Mouse (Mus musculus) MN1 (cell line): ENCODE data around the gene Krtap11-1.

ENCODE experiments used
- DNase-seq: peaks from one replicate; pipeline ENCODE4 v3.0.0-alpha.2; 2016; ENCODE audit warnings: low spot score

Krtap11-1 gene

DNA sequence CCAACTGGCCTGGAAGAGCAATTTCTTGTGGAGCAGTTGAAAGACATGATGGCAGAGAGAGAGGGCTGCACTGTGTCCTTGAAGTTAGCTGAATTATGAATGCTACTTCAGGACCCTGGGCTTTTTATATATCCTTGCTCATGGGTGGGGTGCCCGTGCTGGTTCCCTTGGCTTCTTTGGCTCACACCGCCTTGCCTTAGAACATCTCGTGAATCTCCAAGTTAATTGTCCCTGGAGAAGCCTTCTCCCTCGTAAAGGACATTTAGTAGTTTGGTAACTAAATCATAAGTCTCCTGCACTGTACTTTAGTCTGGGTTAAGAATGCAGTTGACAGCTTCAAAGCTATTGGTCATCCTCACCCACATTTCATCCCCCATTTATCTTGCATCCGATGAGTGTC lies at the start of gene Krtap11-1:
Krtap11-1 (minus strand) TSS at position 101 of the 400 bp plus-strand sequence.
- DNase-seq, result no peak

DNA sequence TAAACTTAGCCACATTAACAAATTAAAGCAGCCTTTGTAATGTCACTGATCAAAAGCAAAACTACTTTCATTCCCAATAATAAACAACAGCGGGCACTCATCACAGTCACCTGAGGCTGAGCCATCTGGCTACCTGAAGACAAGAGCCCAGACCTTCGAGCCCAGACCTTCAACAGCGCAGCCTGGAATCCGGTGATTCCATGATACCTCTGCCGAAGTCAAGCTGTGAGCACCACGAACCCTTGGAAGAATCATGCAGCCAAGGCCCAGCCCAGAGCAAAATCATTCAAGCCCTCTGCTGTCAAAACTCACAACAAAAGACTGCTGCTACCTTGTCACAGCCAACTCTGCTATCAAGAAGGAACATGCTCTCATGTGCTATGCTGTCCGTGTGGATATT lies 47.2 kb upstream of the Krtap11-1 start:
- no peak for DNase-seq

DNA sequence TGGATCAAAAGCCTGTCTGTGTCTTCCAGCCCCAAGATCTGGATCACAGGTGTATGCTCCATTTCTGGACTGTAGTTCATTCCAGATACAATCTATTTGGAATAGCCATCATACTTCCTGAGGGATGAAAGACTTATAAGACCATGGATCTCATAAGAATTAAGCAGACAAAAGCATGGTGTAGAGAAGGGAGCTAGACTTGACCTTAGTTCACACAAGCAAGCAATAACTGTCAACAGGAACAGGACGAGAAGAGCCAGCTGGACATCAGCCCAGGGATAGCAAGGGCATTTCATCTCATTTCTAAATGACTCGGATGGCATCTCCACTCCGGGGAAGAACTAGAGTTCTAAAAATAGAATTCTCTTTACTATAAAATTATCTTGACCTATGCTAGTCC lies 46.3 kb upstream of the Krtap11-1 start:
- no peak for DNase-seq

DNA sequence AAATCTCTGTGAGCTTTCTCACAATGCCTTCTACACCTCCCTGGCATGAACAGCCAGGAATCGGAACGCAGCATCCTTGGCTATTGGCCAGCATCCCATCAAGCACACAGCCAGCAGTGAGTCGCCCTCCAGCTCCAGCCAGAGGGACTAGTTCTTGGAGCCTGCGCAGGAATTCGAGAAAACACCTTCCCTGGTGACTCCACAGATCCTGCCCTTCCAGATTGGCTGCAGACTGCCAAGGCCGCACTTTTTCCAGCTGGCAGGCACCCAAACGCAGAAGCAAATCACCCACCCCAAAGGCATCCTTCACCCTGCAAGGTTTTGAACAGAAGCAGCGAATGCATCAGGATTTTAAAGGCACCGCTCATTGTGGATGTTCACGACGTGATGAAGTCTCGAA lies 42.7 kb upstream of the Krtap11-1 start:
- no peak for DNase-seq

DNA sequence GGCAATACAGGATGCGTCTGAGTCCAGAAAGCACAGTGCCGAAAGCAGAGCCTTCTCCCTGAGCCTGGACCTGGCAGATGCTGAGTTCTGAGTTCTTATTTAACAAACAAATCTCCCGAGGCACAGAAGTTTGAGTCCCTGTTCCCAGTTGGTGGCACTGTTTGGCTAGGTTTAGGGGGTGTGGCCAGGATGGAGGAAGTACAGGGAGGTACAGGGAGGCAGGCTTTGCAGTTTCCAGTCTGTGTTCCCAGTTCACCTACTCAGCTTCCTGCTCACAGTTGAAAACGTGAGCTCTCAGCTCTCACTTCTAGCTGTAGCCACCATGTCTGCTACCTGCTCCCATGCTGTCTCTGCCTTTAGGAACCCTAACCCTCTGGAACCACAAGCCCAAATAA lies 37.8 kb upstream of the Krtap11-1 start:
- no peak for DNase-seq

DNA sequence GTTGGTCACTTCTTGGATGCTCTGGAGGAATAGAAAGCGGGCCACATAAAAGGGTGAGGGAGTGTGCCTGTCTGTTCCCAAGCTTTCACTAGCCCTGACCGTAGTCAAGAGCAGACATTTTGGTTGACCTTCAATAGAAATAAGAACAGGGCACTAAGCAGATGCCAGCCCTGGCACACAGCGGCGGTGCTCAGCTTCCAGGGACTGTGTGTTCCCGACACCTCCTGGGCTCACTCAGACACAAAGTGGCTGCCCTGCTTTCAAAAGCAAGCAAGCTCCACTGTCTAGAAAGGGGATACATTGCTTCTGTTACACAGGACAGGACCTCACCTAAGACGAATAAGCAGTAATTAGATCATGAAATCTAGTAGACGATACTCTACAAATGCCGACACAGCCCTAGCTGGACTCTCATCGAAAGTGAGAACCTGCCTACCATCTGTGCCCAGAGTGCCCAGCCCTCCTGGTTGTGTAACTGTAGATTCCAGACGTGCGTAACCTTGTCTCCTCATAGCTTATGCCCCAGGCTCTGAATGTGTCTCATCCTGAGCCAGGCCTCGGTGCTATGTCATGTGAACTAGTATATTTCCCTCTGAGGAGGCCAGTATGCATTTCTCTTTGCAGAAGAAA lies 37.3 kb upstream of the Krtap11-1 start:
- no peak for DNase-seq

DNA sequence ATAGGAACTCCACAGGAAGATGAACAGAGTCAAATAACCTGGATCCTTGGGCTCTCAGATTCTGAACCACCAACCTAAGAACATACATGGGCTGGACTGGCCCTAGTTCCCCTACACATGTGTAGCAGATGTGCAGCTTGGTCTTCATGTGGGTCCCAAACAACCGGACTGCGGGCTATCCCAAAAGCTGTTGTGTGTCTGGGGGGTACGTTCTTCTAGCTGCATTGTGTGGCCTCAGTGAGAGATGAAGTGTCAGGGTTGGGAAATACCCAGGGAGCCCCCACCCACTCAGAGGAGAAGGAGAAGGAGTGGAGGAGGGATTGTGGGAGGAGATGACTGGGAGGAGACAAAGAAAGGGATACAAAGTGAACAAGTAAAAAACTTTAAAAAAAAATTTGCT lies 36.0 kb upstream of the Krtap11-1 start:
- DNase-seq, result no peak

DNA sequence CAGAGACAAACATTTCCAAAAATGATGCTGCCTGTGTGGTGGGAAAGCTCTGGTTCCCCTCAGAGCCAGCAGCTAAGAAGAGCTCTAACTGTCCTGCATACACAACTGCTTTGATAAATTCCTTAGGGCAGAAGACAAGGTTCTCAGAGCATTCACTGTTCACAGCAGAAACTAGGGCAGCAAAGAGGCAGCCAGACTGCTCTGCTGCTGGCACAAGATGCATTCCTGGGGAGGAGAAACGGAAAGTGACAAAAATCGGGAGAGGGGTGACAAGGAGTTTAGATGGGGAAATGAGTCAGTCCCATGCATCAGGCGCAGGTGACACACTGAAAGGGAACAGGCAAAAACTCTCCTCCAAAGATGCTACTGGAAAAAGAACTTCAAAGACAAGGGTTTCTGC lies 16.2 kb upstream of the Krtap11-1 start:
- no peak for DNase-seq

DNA sequence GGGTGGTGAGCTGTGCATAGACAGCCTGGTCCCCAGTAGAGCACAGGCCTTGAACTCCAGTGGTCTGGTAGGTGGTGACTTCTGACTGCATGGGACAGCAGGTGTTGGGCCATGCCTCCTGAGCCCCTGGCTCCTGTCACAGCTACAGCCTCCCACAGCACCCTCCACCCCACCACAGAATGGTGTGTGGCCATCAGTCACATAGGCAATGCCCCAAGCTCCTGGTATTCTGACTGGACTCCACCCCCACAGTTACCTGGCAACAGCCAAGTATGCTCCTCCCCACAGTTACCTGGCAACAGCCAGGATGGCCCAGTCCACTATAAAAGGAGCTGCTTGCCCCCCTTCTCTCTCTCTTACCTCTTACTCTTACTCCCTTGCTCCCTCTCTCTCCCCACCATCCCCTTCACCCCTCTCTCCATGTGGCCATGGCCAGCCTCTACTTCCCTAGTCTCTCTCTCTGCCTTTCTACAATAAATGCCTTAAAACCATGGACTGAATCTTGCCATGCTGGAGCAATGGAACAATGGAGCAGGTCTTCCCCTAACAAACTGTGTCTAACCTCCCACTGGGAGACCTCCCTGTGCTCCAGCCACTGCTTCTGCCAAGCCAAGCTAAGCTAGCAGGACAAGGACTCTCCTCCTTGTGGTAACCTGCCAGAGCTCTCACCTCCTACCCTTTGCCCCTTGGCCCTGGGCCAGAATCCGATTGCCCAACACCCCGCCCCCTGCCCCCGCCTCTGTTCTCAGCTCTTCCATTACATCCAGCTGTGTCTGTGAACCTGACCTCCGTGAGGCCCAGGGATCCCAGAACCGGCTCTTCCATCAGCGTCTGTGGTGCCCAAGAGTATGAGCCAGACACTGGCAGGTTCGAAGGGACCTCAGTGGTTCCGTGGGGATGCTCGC lies 14.9 kb upstream of the Krtap11-1 start:
- no peak for DNase-seq

DNA sequence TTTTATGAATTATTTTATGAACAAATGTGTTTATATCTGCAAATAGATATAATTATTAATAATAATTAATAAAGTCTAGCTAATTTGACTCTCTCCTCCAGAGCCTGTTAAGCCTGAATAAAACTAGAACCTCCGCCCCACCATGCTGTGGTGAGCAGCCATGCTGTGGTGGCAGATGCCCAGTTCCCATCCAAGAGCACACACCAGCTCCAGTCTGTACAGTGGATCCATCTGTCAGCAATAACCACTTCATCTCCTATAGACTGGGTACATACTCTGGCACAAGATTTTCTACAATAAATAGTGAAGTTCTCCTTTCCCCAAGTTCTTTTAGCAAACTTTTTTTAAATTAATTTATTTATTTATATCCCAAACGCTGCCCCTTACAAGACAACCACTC lies 10.7 kb upstream of the Krtap11-1 start:
- DNase-seq, result no peak

DNA sequence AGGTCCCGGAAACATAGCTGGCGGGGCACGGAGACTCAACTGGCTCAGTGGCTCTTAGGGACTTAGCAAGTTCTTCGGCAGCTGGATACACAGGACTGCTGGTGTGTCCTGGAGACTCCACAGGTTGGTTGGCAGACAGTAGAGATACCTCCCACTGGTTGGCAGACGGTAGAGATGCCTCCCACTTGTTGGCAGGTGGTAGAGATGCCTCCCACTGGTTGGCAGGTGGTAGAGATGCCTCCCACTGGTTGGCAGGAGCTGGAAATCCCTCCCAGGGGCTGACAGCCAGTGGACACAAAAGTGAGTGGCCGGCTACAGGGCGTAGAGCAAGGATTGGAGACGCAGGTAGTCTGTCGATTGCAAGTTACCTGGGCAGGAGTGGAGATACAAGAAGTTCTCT lies 467 bp downstream of the Krtap11-1 start:
- no peak for DNase-seq

DNA sequence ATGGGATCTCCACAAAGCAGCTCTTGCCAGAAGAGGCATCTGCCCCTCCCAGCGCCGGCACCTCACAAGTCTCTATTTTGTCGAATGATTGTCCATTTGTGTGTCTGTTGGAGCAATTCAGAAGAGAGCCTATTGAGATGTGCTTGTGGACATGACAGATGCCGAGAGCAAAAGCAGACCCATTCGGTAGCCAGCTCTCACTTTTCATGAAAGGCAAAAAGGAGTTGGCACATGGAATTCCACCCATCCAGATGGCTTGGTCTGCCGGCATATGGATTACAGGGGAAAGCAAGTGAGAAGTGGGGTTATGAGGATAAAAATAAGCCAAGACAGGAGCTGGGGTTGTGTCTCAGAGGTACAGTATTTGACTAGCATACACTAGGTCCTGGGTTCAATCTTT lies 1.8 kb downstream of the Krtap11-1 start:
- no peak for DNase-seq

DNA sequence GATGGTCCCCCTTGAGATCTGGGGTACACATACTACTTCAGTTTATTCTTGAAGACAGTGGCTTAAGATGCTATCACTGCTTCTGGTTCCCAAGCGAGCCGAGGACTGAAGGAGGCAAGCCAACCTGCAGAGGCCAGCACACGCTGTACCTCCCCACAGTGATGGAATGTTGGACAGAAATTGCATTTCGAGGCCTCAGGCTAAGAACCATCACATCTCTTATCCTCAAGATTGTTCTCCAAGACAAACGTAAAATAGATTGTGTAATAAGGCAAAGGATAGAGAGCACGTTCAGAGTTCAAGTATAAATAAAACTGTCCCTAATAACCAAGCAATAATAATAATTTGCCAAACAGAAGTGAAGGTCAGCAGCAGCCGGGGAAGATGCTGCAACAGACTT lies 2.8 kb downstream of the Krtap11-1 start:
- no peak for DNase-seq

DNA sequence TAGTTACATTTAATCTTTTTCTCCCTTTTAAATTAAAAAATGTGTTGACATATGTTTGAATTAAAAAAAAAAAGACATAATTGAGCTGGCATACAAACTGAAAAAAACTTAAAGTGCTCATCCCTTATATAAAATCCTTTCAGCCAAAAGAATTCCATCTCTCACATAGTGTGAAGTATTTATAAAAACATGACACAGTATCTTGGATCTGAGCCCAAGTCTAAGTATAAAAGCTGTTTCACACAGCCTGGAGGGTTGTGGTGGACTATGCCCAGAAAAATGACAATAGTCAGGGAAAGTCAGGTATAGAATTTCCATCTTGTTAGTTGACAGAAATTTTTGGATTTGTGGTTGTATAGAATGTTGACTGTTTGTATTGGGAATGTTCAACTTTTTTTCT lies 20.7 kb downstream of the Krtap11-1 start:
- DNase-seq, result no peak

DNA sequence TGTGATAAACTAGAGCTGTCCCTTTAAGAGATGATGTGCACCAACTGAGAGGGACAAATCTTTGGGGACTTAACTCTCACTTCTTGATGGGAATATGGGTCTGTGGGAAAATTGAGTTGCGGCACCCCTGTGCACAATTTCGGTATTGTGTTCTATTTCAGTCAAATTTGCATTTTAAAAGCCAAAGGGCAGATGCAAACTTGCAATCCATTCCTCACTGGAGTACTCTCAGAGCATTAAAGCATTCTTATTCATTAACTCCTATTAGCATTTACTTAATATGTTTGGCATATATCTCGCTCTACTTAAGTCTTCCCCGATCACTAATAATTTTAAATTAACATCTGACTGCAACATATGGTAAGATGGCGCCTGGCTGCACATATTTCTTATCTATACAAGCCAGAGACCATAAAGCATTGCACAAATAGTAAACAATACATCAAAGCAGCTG lies 32.9 kb downstream of the Krtap11-1 start:
- no peak for DNase-seq

DNA sequence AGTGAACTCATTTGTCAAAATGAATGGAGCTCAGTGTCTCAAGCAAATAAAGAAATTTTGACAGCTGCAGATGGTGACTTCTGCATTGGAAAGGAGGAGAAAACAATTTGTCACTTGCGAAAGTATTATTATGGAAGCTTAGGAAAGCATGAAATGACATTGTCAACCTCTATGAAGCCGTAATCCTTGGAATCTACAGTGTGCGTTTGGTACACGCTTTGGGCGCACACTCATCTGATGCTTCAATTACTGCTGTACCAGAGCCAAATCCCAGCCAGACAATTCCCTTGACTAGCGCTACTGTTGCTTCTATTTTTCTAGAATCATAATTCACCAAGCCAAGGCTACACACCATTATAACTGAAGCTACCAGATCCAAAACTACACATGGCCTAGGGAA lies 33.6 kb downstream of the Krtap11-1 start:
- DNase-seq, result no peak

DNA sequence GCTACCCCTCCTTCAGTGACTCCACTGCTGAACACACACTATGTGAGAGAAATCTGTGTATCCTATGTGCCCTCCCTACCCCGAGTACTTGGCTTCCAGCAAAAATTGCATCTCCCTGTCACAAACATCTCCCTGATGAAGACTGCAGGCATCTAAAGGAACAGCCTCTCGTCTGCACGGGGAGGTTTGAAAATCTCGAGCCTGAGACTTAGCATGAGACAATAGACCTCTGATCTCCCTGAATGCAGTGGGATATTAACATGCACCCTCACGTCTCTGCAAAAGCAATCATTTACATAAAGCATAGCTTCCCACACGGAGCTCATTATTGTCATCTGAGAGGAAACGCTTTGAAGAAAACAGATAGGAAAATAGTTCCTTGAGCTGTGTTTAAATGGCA lies 40.4 kb downstream of the Krtap11-1 start:
- no peak for DNase-seq

DNA sequence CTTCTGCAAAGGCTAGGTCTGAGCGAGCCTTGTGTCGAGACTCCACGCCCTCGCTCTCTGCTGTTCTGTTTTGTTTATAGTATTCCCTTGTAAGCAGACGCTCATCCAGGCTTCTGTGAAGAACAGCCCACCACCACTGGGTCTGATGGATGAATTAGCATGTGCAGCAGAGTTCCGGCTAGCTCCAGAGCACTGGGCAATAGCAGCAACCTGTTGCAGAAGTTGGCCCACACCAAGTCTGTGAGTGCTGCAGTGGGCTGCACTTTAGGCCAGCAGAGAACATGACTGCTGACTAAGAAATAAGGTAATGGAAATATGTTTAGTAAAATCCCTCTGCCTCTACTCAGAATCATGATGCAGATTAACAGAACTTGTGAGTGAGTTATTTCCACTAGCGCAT lies 41.1 kb downstream of the Krtap11-1 start:
- DNase-seq, result no peak

DNA sequence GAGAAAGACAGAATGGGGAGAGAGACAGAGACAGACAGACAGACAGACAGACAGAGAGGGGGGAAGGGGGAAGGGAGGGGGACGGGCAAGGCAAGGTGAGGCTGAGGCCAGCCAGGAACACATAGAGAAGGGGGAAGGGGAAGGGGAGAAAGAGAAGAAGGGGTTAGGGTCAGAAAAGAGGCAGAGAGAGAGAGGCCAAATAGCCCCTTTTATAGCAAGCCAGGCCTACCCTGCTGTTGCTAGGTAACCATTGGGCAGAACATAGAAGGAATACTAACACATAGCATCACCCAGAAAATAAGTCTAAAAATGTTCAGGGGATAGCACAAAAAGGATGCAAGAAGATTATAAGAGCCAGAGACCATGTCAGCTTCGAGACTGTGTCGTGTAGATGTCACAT lies 42.6 kb downstream of the Krtap11-1 start:
- DNase-seq, result no peak

DNA sequence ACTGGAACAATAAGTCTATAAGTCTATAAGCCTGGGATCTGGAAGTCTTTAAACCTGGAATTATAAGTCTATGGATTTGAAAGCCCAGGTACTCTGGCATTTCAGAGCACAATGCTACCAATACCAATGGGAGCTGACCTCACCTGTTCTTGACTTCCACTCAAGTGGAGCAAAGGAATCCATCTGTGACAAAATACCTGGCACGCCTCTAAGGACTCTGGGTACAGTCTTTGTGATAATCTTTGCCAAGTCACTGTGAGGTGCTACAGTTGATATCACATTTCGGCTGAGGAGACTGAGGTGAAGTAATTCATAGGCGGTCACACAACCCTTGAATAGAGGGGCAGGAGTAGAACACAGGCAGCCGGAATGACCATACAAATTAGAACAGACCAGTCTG lies 50.0 kb downstream of the Krtap11-1 start:
- no peak for DNase-seq

DNA sequence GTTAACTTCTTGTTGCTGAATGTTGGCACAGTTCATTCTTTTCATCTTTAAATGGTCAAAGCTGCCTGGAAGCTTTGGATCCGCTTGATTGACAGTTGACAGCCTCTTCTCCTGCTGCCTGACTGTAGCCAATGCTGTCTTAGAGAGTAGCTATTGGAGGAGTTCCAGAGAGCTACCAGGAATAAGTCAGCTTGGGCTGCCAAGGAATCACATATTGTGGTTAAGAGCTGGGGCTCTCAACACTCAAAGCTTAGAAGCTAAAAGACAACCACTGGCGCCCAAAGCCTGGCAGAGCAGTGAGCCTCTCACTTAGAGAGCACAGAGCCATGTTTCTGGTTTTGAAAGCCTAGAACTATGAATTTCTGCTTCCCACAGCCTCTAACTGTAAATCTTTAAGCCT lies 50.4 kb downstream of the Krtap11-1 start:
- DNase-seq, result no peak
